In genomic region chr9:63241241-63241640, GRCm38 (mm10) we compare ENCODE assay signal across 16 mouse cellular contexts.
A peak's percentile ranks its signal among the peaks of the same experiment; 100 is the strongest.
DNase-seq lines count a peak whose midpoint lies in the region; ATAC-seq and TF ChIP-seq lines count a peak whose summit lies in the region.
"Had no signal": no experiment of that assay in that cellular context is flagged by ENCODE, and none has a peak within 500 bp of the region (broad histone marks: within the 10 kb centered on the region; RNA-seq: fewer than 3 reads in every experiment).

No protein-coding gene starts in this region.

- no peak for ATAC-seq in hindbrain, embryonic 15.5 days (ENCODE audit: low FRiP score, low read depth)
- no peak for ATAC-seq in hindbrain, embryonic 13.5 days (ENCODE audit: low FRiP score)
- ATAC-seq in midbrain, postnatal 0 days (ENCODE audit: low FRiP score), result no peak
- no peak for ATAC-seq in midbrain, embryonic 15.5 days (replicated peaks)
- ATAC-seq in neural tube, embryonic 13.5 days (ENCODE audit: low read depth), result no peak
- ATAC-seq: intestine, embryonic 15.5 days; liver, postnatal 0 days; midbrain, embryonic 13.5 days had no signal

- H3K27ac ChIP-seq in hindbrain, embryonic 15.5 days (replicated peaks), result peak overlapping the region; percentile 4; the same call in 1 of the 2 replicates
- H3K27ac ChIP-seq in hindbrain, embryonic 13.5 days, result no peak overlapping the region
- H3K27ac ChIP-seq in midbrain, postnatal 0 days (ENCODE audit: low read depth, low read length), result no peak overlapping the region
- H3K27ac ChIP-seq in midbrain, embryonic 15.5 days, result no peak overlapping the region
- H3K27ac ChIP-seq in neural tube, embryonic 13.5 days (replicated peaks), result peak overlapping the region; percentile 73
- H3K27ac ChIP-seq: embryonic facial prominence, embryonic 15.5 days; intestine, embryonic 15.5 days; limb, embryonic 12.5 days had no signal

- H3K9ac ChIP-seq in hindbrain, embryonic 15.5 days, result no peak overlapping the region
- no peak overlapping the region for H3K9ac ChIP-seq in hindbrain, embryonic 13.5 days
- H3K9ac ChIP-seq in midbrain, postnatal 0 days (replicated peaks; ENCODE audit: low read length, poor library complexity, severe bottlenecking), result no peak overlapping the region
- H3K9ac ChIP-seq in midbrain, embryonic 15.5 days, result no peak overlapping the region
- no peak overlapping the region for H3K9ac ChIP-seq in neural tube, embryonic 13.5 days
- H3K9ac ChIP-seq: embryonic facial prominence, embryonic 15.5 days; intestine, embryonic 15.5 days; limb, embryonic 12.5 days; liver, postnatal 0 days; midbrain, embryonic 13.5 days had no signal

- 32% methylated on average over 8 of the region's 8 CpGs for WGBS in hindbrain, embryonic 15.5 days
- WGBS in hindbrain, embryonic 13.5 days, result 39% methylated on average over 8 of the region's 8 CpGs
- WGBS in midbrain, postnatal 0 days, result 44% methylated on average over 8 of the region's 8 CpGs
- WGBS in midbrain, embryonic 15.5 days, result 34% methylated on average over 8 of the region's 8 CpGs
- WGBS in neural tube, embryonic 13.5 days, result 17% methylated on average over 8 of the region's 8 CpGs

- H3K36me3 ChIP-seq in hindbrain, embryonic 15.5 days, result no peaks in the 10 kb centered on the region
- H3K36me3 ChIP-seq in hindbrain, embryonic 13.5 days, result 0 out of 2 replicates have a peak, but pooled peaks cover 10% of the 10 kb centered on the region
- H3K36me3 ChIP-seq in midbrain, postnatal 0 days (ENCODE audit: insufficient read depth, low read length), result 0 out of 2 replicates have a peak, but pooled peaks cover 3% of the 10 kb centered on the region
- H3K36me3 ChIP-seq in midbrain, embryonic 15.5 days (replicated peaks), result no peaks in the 10 kb centered on the region
- peaks cover 7% of the 10 kb centered on the region; the same call in 1 of the 2 replicates for H3K36me3 ChIP-seq in neural tube, embryonic 13.5 days
- H3K36me3 ChIP-seq: intestine, embryonic 15.5 days had no signal

- peaks cover 22% of the 10 kb centered on the region for H3K4me1 ChIP-seq in hindbrain, embryonic 15.5 days (replicated peaks)
- peaks cover 36% of the 10 kb centered on the region for H3K4me1 ChIP-seq in hindbrain, embryonic 13.5 days (replicated peaks)
- H3K4me1 ChIP-seq in midbrain, postnatal 0 days (ENCODE audit: insufficient read depth, low read length), result no peaks in the 10 kb centered on the region
- peaks cover 7% of the 10 kb centered on the region; the same call in 1 of the 2 replicates for H3K4me1 ChIP-seq in midbrain, embryonic 15.5 days
- peaks cover 57% of the 10 kb centered on the region for H3K4me1 ChIP-seq in neural tube, embryonic 13.5 days (replicated peaks)
- H3K4me1 ChIP-seq: embryonic facial prominence, embryonic 15.5 days had no signal

- H3K4me2 ChIP-seq in hindbrain, embryonic 15.5 days, result no peak overlapping the region
- no peak overlapping the region for H3K4me2 ChIP-seq in hindbrain, embryonic 13.5 days
- H3K4me2 ChIP-seq in midbrain, postnatal 0 days (ENCODE audit: low read depth, low read length, poor library complexity, severe bottlenecking), result no peak overlapping the region
- H3K4me2 ChIP-seq in midbrain, embryonic 15.5 days, result no peak overlapping the region
- H3K4me2 ChIP-seq in neural tube, embryonic 13.5 days, result 0 out of 2 replicates have a peak overlapping the region, but pooled peaks have one; percentile 3
- H3K4me2 ChIP-seq: embryonic facial prominence, embryonic 15.5 days; intestine, embryonic 15.5 days; limb, embryonic 12.5 days; midbrain, embryonic 13.5 days had no signal

- no peak for TF ChIP-seq CTCF in midbrain, postnatal 0 days (IDR thresholded peaks at IDR 0.05)

- no peak overlapping the region for H3K4me3 ChIP-seq in hindbrain, embryonic 15.5 days
- H3K4me3 ChIP-seq in hindbrain, embryonic 13.5 days, result no peak overlapping the region
- no peak overlapping the region for H3K4me3 ChIP-seq in midbrain, postnatal 0 days (ENCODE audit: low read depth, low read length)
- no peak overlapping the region for H3K4me3 ChIP-seq in midbrain, embryonic 15.5 days
- H3K4me3 ChIP-seq in neural tube, embryonic 13.5 days, result no peak overlapping the region
- H3K4me3 ChIP-seq: embryonic facial prominence, embryonic 15.5 days; intestine, embryonic 15.5 days; limb, embryonic 12.5 days; midbrain, embryonic 13.5 days had no signal

- no peaks in the 10 kb centered on the region for H3K9me3 ChIP-seq in hindbrain, embryonic 15.5 days
- no peaks in the 10 kb centered on the region for H3K9me3 ChIP-seq in hindbrain, embryonic 13.5 days
- H3K9me3 ChIP-seq in midbrain, postnatal 0 days (ENCODE audit: low read length), result no peaks in the 10 kb centered on the region
- no peaks in the 10 kb centered on the region for H3K9me3 ChIP-seq in midbrain, embryonic 15.5 days
- no peaks in the 10 kb centered on the region for H3K9me3 ChIP-seq in neural tube, embryonic 13.5 days
- H3K9me3 ChIP-seq: embryonic facial prominence, embryonic 15.5 days; intestine, embryonic 15.5 days; limb, embryonic 12.5 days; midbrain, embryonic 13.5 days had no signal

- DNase-seq in embryo, embryonic 11 days, result peak; percentile 32
- no peak for DNase-seq in embryo, embryonic 10 days (ENCODE audit: low spot score)
- peak; percentile 14 for DNase-seq in midbrain, postnatal 0 days (ENCODE audit: low spot score)
- DNase-seq in thymus, adult 18-20 months, result no peak
- DNase-seq: cerebellum, postnatal 14 days; heart, adult 18-20 months; liver, postnatal 0 days; right cerebral cortex, adult 18-20 months had no signal

- H3K27me3 ChIP-seq in hindbrain, embryonic 15.5 days, result no peaks in the 10 kb centered on the region
- no peaks in the 10 kb centered on the region for H3K27me3 ChIP-seq in hindbrain, embryonic 13.5 days
- no peaks in the 10 kb centered on the region for H3K27me3 ChIP-seq in midbrain, postnatal 0 days (ENCODE audit: insufficient read depth, low read length)
- H3K27me3 ChIP-seq in midbrain, embryonic 15.5 days (replicated peaks), result 0 out of 2 replicates have a peak, but pooled peaks cover 2% of the 10 kb centered on the region
- H3K27me3 ChIP-seq in neural tube, embryonic 13.5 days, result no peaks in the 10 kb centered on the region; the same call in 1 of the 2 replicates
- H3K27me3 ChIP-seq: embryonic facial prominence, embryonic 15.5 days; intestine, embryonic 15.5 days; limb, embryonic 12.5 days; midbrain, embryonic 13.5 days had no signal

Comparison
In these comparisons a context has a peak if more than half of its experiments do, and no peak if none do; other contexts are left out.
1. DNase-seq: peak in embryo, embryonic 11 days (single experiment) and midbrain, postnatal 0 days (single experiment); none in embryo, embryonic 10 days (single experiment) and thymus, adult 18-20 months (0 of 2).
2. H3K27ac ChIP-seq: peak in hindbrain, embryonic 15.5 days (single experiment) and neural tube, embryonic 13.5 days (single experiment); none in hindbrain, embryonic 13.5 days (single experiment), midbrain, postnatal 0 days (single experiment) and midbrain, embryonic 15.5 days (single experiment).